Mouse (Mus musculus) heart, adult 8-10 months (tissue): ENCODE measurements around the gene Cebpg. TPM values are rescaled to one million over a fixed set of nuclear protein-coding genes. Genes with fewer than 3 reads are reported as not detected.

ENCODE experiments used
- DNase-seq: peaks from one replicate; pipeline ENCODE4 v3.0.0; 2022; ENCODE audit warnings: low spot score
- total RNA-seq, 4 experiments: library from RNA; stranded (reverse); gene quantifications; 2 replicates each; pipeline ENCODE4 v1.2.4; 2022

Gene Cebpg
- total RNA-seq, 4 experiments from 2014 or later: 16.5 to 24.9 (median 22.3) TPM

DNA sequence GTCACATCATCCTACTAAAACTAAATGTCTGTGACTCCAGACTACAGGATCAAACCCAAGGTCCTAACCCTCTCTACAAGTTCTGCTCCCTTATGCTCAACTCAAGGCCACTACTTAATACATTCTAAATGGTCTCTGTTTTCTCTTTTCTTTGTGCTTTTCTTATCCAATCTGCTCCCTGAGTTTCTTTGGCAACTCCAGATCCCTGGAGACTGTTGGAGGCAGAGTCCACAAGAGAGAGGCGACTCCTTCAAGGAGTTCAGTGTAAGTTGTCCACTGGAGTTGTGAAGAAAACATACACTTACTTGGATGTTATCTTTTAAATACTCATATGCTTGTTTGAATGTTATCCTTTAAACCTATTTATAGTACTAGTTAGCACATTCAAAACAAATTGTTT, 2.1 kb downstream of the Cebpg start:
- DNase-seq: peak; percentile 32

GRCm38 (mm10) chr7:35053161-35053560, 3.2 kb downstream of the Cebpg start:
- DNase-seq: no peak

DNA sequence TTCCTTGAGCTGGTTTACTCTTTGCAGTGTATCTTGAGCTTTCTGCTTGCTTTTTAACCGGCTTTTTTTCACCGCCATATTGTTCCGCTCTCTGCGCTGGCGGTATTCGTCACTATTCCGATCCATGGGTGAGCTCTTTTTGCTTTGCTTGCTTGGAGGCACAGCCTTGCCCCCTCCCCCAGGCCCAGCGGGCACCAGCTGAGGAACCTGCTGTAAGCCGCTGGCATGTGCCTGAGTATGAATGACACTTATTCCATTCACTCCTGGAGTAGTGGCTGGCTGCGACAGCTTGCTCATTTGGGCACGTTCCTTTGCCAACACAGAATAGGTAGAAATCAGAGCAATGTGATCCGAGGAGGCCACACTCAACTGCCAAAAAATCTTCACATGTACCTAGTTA, 5.8 kb downstream of the Cebpg start:
- no peak for DNase-seq

GRCm38 (mm10) chr7:35046091-35046490, 10.3 kb downstream of the Cebpg start:
- no peak for DNase-seq

- DNase-seq: no peak
Observed at GRCm38 (mm10) chr7:35044719-35045118, 11.7 kb downstream of the Cebpg start.

GRCm38 (mm10) chr7:35043266-35043817, 13.0 kb downstream of the Cebpg start:
- DNase-seq: no peak

DNA sequence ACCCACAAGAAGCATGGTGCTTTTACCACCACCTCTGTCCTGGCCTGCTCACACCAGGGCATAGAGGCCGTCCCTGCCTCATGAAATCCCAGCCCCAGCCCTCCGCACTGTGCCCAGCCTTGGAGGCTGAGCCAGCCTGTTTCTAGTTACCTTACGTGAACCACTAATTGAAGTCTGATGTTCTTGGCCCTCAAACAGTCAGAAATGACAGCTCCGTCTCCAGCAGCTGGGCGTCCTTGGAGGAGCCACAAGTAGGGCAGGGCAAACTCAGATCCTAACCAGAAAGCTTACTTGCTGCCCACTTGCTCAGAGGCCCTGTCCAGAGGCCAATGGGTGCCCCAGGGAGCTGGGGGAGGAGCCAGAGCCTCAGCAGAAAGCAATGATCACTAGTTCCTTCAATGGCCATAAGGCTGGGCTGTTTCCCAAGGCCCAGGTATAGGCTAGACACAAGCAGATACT, 13.6 kb downstream of the Cebpg start:
- DNase-seq: peak; percentile 27

GRCm38 (mm10) chr7:35042209-35042554, 14.2 kb downstream of the Cebpg start:
- no peak for DNase-seq

GRCm38 (mm10) chr7:35041286-35042208, 14.8 kb downstream of the Cebpg start:
- DNase-seq: peak; percentile 12

- DNase-seq: no peak
Observed at GRCm38 (mm10) chr7:35040176-35040972, 16.0 kb downstream of the Cebpg start.

DNA sequence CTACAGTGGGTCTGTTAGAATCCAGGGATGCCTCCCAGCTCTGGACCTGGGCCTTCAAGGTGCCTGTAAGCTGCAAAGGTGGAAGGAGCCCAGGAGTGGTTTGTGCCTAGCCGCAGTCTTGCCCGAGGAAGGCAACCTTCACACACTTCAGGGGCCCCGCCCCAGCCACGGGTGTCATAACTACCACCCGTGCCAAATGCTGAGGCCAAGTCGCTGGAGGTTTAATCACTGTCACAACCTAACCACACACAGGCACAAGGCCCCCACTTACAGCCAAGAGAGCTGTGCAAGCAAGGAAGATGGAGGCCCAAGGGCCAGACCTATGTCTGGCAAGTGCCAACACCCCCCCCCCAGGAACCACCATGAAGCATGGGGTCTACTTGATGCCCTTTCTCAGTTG, 19.0 kb downstream of the Cebpg start:
- DNase-seq: no peak

DNA sequence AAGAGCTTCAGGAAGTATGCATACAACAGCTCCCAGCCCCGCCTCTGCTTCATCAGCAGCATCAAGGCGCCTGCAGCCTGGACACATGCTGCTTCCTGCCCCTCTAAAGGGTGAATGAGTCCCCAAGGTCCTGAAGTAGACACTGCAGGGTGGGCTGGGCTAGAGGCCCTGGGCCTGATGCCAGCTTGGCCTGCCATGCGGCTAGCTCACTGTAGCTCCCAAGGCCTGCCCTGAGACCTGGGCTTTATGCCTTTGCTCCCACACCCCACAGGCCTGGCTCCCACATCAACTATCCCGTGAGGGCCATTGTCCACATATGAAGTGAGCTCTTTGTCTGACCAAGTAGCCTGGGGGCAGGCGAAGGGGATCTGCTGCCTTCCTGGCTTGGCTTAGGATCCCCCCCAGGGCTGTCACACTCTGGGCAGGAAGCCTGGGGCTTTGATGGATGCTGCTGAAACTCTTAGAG, 20.1 kb downstream of the Cebpg start:
- DNase-seq: peak; percentile 20

DNA sequence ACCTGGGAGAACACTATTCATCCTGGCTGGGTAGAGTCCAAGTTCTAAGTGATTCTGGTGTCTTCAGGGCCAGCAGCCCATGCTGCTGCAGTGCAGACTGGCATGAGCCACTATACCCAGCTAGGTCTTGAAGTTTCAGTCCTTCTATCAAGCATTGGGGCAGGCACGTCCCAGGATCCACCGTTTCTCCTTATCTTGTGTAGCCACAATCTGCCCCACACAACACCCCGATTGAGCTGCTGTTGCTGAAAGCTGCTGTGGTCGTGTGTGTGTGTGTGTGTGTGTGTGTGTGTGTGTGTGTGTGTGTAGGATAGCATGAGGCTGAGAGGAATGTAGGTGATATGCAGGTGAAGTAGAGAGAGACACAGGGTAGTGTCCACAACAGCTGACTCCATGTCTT, 20.8 kb downstream of the Cebpg start:
- no peak for DNase-seq

DNA sequence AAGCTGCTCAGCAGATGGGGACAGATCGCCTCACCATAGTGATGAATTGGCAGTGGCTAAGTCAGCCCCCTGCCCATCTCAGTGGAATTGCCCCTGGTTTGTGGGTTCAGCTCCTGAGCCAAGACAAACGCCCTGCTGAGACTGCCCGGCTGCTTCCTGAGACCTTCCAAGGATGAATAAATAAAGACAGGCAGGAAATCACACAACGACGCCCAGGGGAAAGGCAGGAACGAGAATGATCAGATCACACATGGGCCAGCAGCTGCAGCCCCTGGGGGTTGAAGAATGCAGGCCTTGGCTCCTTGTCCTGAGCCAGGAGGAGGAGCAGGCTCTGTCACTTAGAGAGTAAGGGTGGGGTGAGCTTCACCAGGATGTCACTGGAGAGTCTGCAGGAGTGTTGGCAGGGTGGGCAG, 21.2 kb downstream of the Cebpg start:
- DNase-seq: peak; percentile 26

DNA sequence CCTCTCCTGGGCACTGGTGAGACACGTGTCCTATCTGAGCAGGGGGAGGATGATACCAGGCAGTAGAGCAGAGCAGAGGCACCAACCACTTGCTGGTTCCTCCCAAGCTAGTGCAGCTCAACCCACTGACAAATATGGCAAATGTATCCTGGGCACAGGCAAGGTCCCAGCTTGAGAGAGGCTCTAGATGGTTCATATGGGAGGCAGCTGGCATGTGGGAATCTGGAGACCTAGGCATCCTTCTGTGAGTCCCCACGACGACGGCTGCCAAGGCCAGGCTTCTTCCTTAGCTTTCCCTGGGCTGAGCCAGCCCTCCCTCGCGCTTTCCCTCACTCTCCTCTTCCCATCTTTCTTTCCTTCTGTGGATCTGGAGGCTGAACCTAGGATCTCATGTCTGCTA, 25.8 kb downstream of the Cebpg start:
- no peak for DNase-seq

DNA sequence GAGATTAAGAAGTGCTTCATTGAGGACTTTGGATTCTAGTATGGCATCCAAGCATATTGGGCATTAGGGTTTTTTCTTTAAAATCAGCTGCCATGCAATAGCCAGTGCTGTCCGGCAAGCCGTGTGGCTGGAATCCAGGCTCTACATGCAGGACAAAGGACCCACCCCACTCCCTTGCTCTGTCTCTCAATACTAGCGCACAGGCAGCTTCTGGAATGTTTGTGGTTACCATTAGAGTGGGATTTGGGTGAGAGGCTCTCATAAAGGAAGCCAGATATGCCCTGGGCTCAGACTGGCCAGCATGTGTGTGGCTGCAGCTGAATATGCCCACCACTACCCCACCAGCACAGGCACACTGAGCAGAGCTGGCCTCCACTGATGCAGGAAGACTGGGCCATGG, 26.7 kb downstream of the Cebpg start:
- no peak for DNase-seq

GRCm38 (mm10) chr7:35029228-35029627, 27.1 kb downstream of the Cebpg start:
- DNase-seq: no peak

DNA sequence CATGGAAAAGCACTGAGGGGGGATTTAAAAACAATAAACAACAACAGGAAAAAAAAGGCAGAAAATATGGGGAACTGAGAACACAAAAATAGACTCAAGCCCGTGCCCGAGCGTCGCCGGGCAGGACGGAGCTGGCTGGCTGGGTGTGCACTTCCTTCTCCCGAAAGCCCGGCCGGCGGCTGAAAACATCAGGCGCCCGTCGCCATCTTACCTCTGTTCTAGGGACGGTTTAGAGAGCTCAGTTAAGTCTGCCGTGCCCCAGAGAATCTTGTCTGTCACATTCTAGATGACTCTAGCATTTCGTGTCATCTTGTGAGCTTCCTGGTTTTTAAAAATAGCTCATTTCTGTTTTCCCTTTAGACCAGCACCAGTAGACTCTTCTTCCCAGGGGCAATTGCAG, 27.8 kb downstream of the Cebpg start:
- no peak for DNase-seq

- DNase-seq: no peak
Observed at GRCm38 (mm10) chr7:35027801-35028420, 28.5 kb downstream of the Cebpg start.

- peak; percentile 58 for DNase-seq
Observed at GRCm38 (mm10) chr7:35026838-35027291, 29.5 kb downstream of the Cebpg start.

DNA sequence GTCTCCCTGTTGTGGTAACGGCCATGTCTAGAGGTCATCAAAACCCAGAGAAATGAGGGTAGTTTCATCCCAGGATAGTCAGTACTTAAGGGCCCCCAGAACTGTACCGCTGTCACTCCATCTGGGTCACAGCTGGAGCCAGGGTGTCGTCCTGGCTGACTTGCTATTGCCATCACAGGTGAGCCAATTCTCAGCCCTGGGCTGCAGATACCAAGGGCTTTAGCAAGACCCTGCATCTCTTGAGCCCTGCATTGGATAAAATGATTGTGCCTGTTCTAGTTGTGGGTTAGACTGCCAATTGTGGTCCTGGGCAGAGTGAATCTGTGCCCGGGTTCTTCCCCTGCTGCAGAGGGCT, 30.1 kb downstream of the Cebpg start:
- DNase-seq: no peak
